Mouse (Mus musculus): ENCODE data around the gene Abcb11.

Gene Abcb11

GRCm38 (mm10) chr2:69188732-69189131 is 153.7 kb downstream of the Abcb11 start:
- DNase-seq (ENCODE audit: low read depth) = no peak
